Mouse (Mus musculus) E14TG2a.4 (cell line): ENCODE measurements around the gene Fyn.

ENCODE experiments used
- CTCF ChIP-seq: conservative IDR thresholded peaks from 2 replicates; pipeline ENCODE4 v1.5.1; 2014; ENCODE audit warnings: low read length
- NANOG ChIP-seq: IDR thresholded peaks from 2 replicates; pipeline ENCODE4 v1.6.1; 2014; ENCODE audit warnings: borderline replicate concordance, low read length, mixed read lengths
- POU5F1 ChIP-seq: IDR thresholded peaks from 2 replicates; pipeline ENCODE4 v1.6.1; 2014; ENCODE audit warnings: low read length, borderline replicate concordance

GRCm38 (mm10) chr10:39540012-39540647, 171.5 kb downstream of the Fyn start:
- no peak for TF ChIP-seq CTCF
- TF ChIP-seq NANOG: no peak
- no peak for TF ChIP-seq POU5F1
